Mouse (Mus musculus) c-Kit-positive CD71-positive TER-119-negative erythroid progenitor cells, embryonic 14.5 days (primary cell): ENCODE data around the gene Lcn6.
"Not testable (repeated sequence)": the region's sequence is repeated elsewhere in the genome, so short reads cannot be mapped to it uniquely, and the experiment has no call there.

Source experiments
- DNase-seq: peaks from one replicate; pipeline ENCODE4 v3.0.0-alpha.2; 2013; ENCODE audit warnings: low read depth

The Lcn6 gene

GRCm38 (mm10) chr2:25703706-25704105, 27.1 kb downstream of the Lcn6 start:
- DNase-seq: no peak

DNA sequence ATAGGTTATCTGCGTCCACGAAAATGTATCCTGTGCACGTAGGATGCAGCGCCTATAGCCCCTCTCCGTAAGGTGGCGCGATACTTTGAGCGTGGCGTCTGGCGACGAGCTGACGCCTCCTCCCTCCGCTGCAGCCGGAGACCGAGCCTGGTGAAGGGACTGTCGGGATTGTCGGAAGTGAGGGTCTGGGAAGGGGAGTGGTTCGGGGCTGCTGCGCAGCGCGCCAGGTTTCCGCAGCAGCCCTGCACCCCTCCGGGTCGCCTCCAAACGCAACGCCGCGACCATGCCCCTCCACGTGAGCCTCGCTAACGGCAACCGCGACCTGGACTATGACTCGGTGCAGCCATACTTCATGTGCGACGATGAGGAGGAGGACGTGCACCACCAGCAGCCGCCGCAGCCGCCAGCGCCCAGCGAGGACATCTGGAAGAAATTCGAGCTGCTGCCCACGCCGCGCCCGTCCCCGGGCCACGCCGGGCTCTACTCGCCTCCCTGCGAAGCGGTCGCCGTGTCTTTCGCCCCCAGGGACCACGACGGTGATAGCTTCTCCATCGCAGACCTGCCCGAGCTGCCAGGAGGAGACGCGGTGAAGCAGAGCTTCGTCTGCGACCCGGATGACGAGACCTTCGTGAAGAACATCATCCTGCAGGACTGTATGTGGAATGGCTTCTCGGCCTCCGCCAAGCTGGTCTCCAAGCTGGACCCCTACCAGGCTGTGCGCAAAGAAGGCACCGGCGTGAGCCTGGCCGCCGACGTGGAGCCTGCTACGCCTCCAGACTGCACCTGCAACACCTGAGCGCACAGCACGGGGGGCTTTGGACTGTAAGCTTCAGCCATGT, 30.3 kb downstream of the Lcn6 start, which contains the start of gene Bmyc:
TSS of gene Bmyc (plus strand) at position 97 of the 839 bp plus-strand sequence.
- DNase-seq: peak; percentile 37

DNA sequence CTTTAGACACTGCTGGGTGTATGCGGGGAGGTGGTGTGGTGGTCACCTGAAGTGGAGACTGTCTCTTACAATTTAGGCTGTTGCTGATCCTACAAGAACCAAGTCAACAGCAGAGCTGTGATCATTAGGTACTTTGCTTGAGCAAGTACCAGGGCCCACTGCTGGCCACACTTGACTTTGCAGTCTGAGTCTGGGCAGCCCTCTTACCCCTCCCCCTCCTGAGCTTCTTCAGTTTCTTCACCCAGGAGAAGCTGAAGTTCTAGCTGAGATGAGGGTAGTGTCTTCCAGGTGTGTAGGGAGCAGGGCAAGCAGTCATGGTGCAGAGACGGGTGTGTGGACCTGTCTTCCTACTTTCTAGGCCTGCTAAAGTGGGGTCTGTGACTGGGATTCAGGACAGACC, 31.5 kb downstream of the Lcn6 start:
- DNase-seq: no peak

DNA sequence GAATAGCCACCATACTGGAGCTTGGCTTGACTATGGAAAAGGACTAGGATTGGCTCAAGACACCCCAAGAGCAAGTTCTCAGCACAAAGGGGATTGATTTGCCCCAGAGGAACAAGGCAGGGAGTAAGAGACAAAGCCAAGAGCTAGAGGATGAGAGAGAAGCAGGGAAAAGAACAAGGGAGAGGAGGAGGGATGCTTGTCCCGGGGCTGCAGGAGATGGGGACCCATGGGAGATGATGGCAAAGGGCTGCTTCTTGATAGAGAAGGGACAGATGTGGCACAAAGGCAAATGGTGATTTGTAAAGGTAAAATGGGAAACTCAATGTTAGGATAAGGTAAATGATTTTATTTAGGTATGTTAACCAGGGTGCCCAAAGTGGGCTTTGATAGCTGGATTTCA, 32.5 kb downstream of the Lcn6 start:
- DNase-seq: not testable (repeated sequence)

GRCm38 (mm10) chr2:25709791-25710190, 33.2 kb downstream of the Lcn6 start:
- DNase-seq: not testable (repeated sequence)

- not testable (repeated sequence) for DNase-seq
Observed at GRCm38 (mm10) chr2:25711641-25712040, 35.1 kb downstream of the Lcn6 start.

GRCm38 (mm10) chr2:25717222-25717621, 40.6 kb downstream of the Lcn6 start:
- DNase-seq: no peak
